Mouse (Mus musculus): ENCODE measurements at regions not wholly inside any gene's neighbourhood (a gene's known extent, or its start where the extent isn't known, plus 50 kb on each side); places are given as distances from the start of the nearest gene placed in this dataset.
A peak's percentile ranks its signal among the peaks of the same experiment; 100 is the strongest.
"Not testable (repeated sequence)": the region's sequence is repeated elsewhere in the genome, so short reads cannot be mapped to it uniquely, and the experiment has no call there.

GRCm38 (mm10) chr6:82296673-82297328 lies 105.3 kb upstream of the Tacr1 start:
- no peaks in the 10 kb centered on the region for H3K36me3 ChIP-seq
- no peaks in the 10 kb centered on the region for H3K27me3 ChIP-seq (replicated peaks)
- H3K9ac ChIP-seq (replicated peaks), result no peak overlapping the region
- H3K4me1 ChIP-seq, result 0 out of 2 replicates have a peak, but pooled peaks cover 3% of the 10 kb centered on the region
- no peaks in the 10 kb centered on the region for H3K9me3 ChIP-seq (replicated peaks)
- no peak overlapping the region for H3K4me2 ChIP-seq
- H3K27ac ChIP-seq (replicated peaks), result no peak overlapping the region
- H3K4me3 ChIP-seq (replicated peaks), result no peak overlapping the region
- ATAC-seq (ENCODE audit: low FRiP score), result peak; percentile 75
- 47% methylated on average over 4 of the region's 4 CpGs for WGBS

GRCm38 (mm10) chr6:82302241-82302640 lies 99.9 kb upstream of the Tacr1 start:
- not testable (repeated sequence) for H3K36me3 ChIP-seq; H3K9ac ChIP-seq (replicated peaks); ATAC-seq (ENCODE audit: low FRiP score); H3K27me3 ChIP-seq (replicated peaks); H3K9me3 ChIP-seq (replicated peaks); H3K4me3 ChIP-seq (replicated peaks); H3K4me1 ChIP-seq; H3K27ac ChIP-seq (replicated peaks); H3K4me2 ChIP-seq
- 60% methylated on average over 5 of the region's 5 CpGs for WGBS

- no peak overlapping the region for H3K4me3 ChIP-seq (replicated peaks)
- no peak overlapping the region for H3K4me2 ChIP-seq
- H3K27me3 ChIP-seq (replicated peaks), result no peaks in the 10 kb centered on the region
- H3K9ac ChIP-seq (replicated peaks), result no peak overlapping the region
- H3K36me3 ChIP-seq, result no peaks in the 10 kb centered on the region
- H3K9me3 ChIP-seq (replicated peaks), result no peaks in the 10 kb centered on the region
- no peaks in the 10 kb centered on the region for H3K4me1 ChIP-seq
- H3K27ac ChIP-seq (replicated peaks), result no peak overlapping the region
- ATAC-seq (ENCODE audit: low FRiP score), result no peak
Observed at GRCm38 (mm10) chr6:82313691-82314090, 88.4 kb upstream of the Tacr1 start.
